Mouse (Mus musculus) bone marrow, adult 2 months (tissue): ENCODE data around the gene Cog2.

Experiments
- CTCF ChIP-seq: fragments of 200-500 bp; IDR thresholded peaks from 2 replicates; pipeline ENCODE4 v1.5.1; 2011; ENCODE audit warnings: low read length, control low read depth; ENCODE audit not compliant: control insufficient read depth, insufficient read depth
- POLR2A ChIP-seq: fragments of 200-500 bp; IDR thresholded peaks from 2 replicates; pipeline ENCODE4 v1.6.1; 2011; ENCODE audit warnings: low read depth, mild to moderate bottlenecking, control low read depth, low read length, borderline replicate concordance; ENCODE audit not compliant: control insufficient read depth

- TF ChIP-seq CTCF (no peak), POLR2A (no peak)
Observed at GRCm38 (mm10) chr8:124571732-124572429, 51.3 kb downstream of the Cog2 start.
